Mouse (Mus musculus): ENCODE data around the gene Rap1b. TPM values are rescaled to one million over a fixed set of nuclear protein-coding genes. Genes with fewer than 3 reads are reported as not detected.

Gene Rap1b
- polyA plus RNA-seq, 1 experiment from 2014 or later, result 135 TPM

GRCm38 (mm10) chr10:117779581-117780305, 66.1 kb downstream of the Rap1b start:
- ATAC-seq (replicated peaks; ENCODE audit: extremely low read depth, insufficient read depth, low FRiP score), result no peak
- no peak overlapping the region for H3K27ac ChIP-seq (ENCODE audit: low read length)
- H3K4me1 ChIP-seq (ENCODE audit: control insufficient read depth, insufficient read depth, low read length), result no peaks in the 10 kb centered on the region
- H3K9me3 ChIP-seq (replicated peaks; ENCODE audit: control insufficient read depth, low read length), result no peaks in the 10 kb centered on the region
- WGBS, result 90% methylated on average over 8 of the region's 8 CpGs
- H3K9ac ChIP-seq (ENCODE audit: low read length), result no peak overlapping the region
- H3K4me3 ChIP-seq (ENCODE audit: low read length), result no peak overlapping the region
- no peak overlapping the region for H3K4me2 ChIP-seq (ENCODE audit: low read depth, low read length)
- H3K27me3 ChIP-seq (ENCODE audit: control insufficient read depth, insufficient read depth, low read length), result no peaks in the 10 kb centered on the region
- peaks cover 48% of the 10 kb centered on the region for H3K36me3 ChIP-seq (ENCODE audit: control insufficient read depth, insufficient read depth)

GRCm38 (mm10) chr10:117778951-117779350, 66.9 kb downstream of the Rap1b start:
- Histone ChIP-seq H3K9me3 (replicated peaks; ENCODE audit: control insufficient read depth, low read length) (no peaks in the 10 kb centered on the region), H3K9ac (ENCODE audit: low read length) (no peak overlapping the region), H3K27ac (ENCODE audit: low read length) (no peak overlapping the region), H3K4me1 (ENCODE audit: control insufficient read depth, insufficient read depth, low read length) (no peaks in the 10 kb centered on the region), H3K27me3 (ENCODE audit: control insufficient read depth, insufficient read depth, low read length) (no peaks in the 10 kb centered on the region), H3K36me3 (ENCODE audit: control insufficient read depth, insufficient read depth) (peaks cover 51% of the 10 kb centered on the region), H3K4me2 (ENCODE audit: low read depth, low read length) (no peak overlapping the region), H3K4me3 (ENCODE audit: low read length) (no peak overlapping the region)
- 76% methylated on average over 4 of the region's 4 CpGs for WGBS
- no peak for ATAC-seq (replicated peaks; ENCODE audit: extremely low read depth, insufficient read depth, low FRiP score)

- ATAC-seq (replicated peaks; ENCODE audit: extremely low read depth, insufficient read depth, low FRiP score), result no peak
- Histone ChIP-seq H3K36me3 (ENCODE audit: control insufficient read depth, insufficient read depth) (peaks cover 50% of the 10 kb centered on the region), H3K9me3 (replicated peaks; ENCODE audit: control insufficient read depth, low read length) (no peaks in the 10 kb centered on the region), H3K4me2 (ENCODE audit: low read depth, low read length) (no peak overlapping the region), H3K4me3 (ENCODE audit: low read length) (no peak overlapping the region), H3K27me3 (ENCODE audit: control insufficient read depth, insufficient read depth, low read length) (no peaks in the 10 kb centered on the region), H3K9ac (ENCODE audit: low read length) (no peak overlapping the region), H3K27ac (ENCODE audit: low read length) (no peak overlapping the region), H3K4me1 (ENCODE audit: control insufficient read depth, insufficient read depth, low read length) (no peaks in the 10 kb centered on the region)
- 91% methylated on average over 12 of the region's 12 CpGs for WGBS
These were observed 67.4 kb downstream of the Rap1b start for GRCm38 (mm10) chr10:117778328-117778910.

DNA sequence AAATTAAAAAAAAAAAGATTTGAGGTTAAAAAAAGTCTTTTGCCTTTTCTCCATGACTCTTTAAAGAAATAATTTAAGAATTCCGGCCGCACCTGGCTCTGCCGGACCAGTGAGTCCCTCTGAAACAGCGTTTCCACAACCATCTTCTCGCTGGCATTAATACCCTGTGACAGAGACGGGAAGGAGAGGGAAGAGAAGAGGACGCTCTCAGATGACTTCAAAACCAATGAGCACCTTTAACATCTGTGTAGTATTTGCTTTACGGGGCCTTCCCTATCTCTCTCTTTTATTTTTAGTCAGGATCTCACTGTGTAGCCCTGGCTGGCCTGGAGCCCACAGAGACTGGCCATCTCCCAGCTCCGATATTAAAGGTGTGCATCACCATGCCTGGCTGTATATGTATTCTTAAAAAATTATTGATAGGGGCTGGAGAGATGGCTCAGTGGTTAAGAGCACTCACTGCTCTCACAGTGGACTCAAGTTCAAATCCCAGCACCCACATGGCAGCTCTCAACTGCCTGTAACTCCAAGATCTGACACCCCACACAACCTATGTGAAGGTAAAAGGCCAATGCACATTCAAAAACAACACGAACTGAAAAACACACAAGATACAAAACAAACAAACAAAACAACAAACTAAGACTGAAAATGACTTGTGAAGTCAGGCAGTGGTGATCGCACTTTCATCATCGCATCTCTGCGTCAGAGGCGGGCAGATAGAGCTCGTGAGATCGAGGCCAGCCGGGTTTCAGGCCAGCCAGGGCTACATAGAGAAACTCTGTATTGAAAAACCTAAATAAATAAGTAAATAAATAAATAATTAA, 68.1 kb downstream of the Rap1b start:
- H3K27ac ChIP-seq (ENCODE audit: low read length), result no peak overlapping the region
- no peaks in the 10 kb centered on the region for H3K4me1 ChIP-seq (ENCODE audit: control insufficient read depth, insufficient read depth, low read length)
- H3K4me2 ChIP-seq (ENCODE audit: low read depth, low read length), result no peak overlapping the region
- no peaks in the 10 kb centered on the region for H3K9me3 ChIP-seq (replicated peaks; ENCODE audit: control insufficient read depth, low read length)
- no peak overlapping the region for H3K4me3 ChIP-seq (ENCODE audit: low read length)
- no peak for ATAC-seq (replicated peaks; ENCODE audit: extremely low read depth, insufficient read depth, low FRiP score)
- WGBS, result 91% methylated on average over 17 of the region's 17 CpGs
- no peaks in the 10 kb centered on the region for H3K27me3 ChIP-seq (ENCODE audit: control insufficient read depth, insufficient read depth, low read length)
- no peak overlapping the region for H3K9ac ChIP-seq (ENCODE audit: low read length)
- H3K36me3 ChIP-seq (ENCODE audit: control insufficient read depth, insufficient read depth), result peaks cover 56% of the 10 kb centered on the region

DNA sequence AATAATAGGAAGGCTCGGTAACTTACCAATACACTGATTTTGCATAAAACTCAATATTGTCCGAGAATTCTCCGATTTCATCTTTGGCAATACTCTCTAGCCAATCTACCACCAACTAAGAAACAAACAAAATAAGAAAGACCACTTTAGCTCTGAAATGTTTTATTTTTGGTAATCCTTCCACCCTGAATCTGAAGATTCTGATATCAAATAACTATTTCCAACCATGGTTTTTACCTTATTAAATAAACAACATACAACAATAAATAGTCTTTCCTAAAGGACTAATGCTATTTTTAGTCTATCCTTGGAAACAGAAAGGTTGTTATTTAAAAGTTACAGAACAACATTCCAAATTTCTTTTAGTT, 68.7 kb downstream of the Rap1b start:
- no peak overlapping the region for H3K4me2 ChIP-seq (ENCODE audit: low read depth, low read length)
- no peak for ATAC-seq (replicated peaks; ENCODE audit: extremely low read depth, insufficient read depth, low FRiP score)
- H3K27ac ChIP-seq (ENCODE audit: low read length), result no peak overlapping the region
- H3K36me3 ChIP-seq (ENCODE audit: control insufficient read depth, insufficient read depth), result peaks cover 59% of the 10 kb centered on the region
- no peaks in the 10 kb centered on the region for H3K4me1 ChIP-seq (ENCODE audit: control insufficient read depth, insufficient read depth, low read length)
- no peaks in the 10 kb centered on the region for H3K9me3 ChIP-seq (replicated peaks; ENCODE audit: control insufficient read depth, low read length)
- H3K9ac ChIP-seq (ENCODE audit: low read length), result no peak overlapping the region
- WGBS, result 96% methylated on average over 3 of the region's 3 CpGs
- no peak overlapping the region for H3K4me3 ChIP-seq (ENCODE audit: low read length)
- no peaks in the 10 kb centered on the region for H3K27me3 ChIP-seq (ENCODE audit: control insufficient read depth, insufficient read depth, low read length)

GRCm38 (mm10) chr10:117776281-117777102, 69.3 kb downstream of the Rap1b start:
- no peak overlapping the region for H3K4me3 ChIP-seq (ENCODE audit: low read length)
- H3K27me3 ChIP-seq (ENCODE audit: control insufficient read depth, insufficient read depth, low read length), result no peaks in the 10 kb centered on the region
- H3K36me3 ChIP-seq (ENCODE audit: control insufficient read depth, insufficient read depth), result peaks cover 57% of the 10 kb centered on the region
- no peak overlapping the region for H3K9ac ChIP-seq (ENCODE audit: low read length)
- no peak overlapping the region for H3K4me2 ChIP-seq (ENCODE audit: low read depth, low read length)
- H3K27ac ChIP-seq (ENCODE audit: low read length), result no peak overlapping the region
- 68% methylated on average over 12 of the region's 12 CpGs for WGBS
- no peaks in the 10 kb centered on the region for H3K4me1 ChIP-seq (ENCODE audit: control insufficient read depth, insufficient read depth, low read length)
- no peak for ATAC-seq (replicated peaks; ENCODE audit: extremely low read depth, insufficient read depth, low FRiP score)
- no peaks in the 10 kb centered on the region for H3K9me3 ChIP-seq (replicated peaks; ENCODE audit: control insufficient read depth, low read length)

DNA sequence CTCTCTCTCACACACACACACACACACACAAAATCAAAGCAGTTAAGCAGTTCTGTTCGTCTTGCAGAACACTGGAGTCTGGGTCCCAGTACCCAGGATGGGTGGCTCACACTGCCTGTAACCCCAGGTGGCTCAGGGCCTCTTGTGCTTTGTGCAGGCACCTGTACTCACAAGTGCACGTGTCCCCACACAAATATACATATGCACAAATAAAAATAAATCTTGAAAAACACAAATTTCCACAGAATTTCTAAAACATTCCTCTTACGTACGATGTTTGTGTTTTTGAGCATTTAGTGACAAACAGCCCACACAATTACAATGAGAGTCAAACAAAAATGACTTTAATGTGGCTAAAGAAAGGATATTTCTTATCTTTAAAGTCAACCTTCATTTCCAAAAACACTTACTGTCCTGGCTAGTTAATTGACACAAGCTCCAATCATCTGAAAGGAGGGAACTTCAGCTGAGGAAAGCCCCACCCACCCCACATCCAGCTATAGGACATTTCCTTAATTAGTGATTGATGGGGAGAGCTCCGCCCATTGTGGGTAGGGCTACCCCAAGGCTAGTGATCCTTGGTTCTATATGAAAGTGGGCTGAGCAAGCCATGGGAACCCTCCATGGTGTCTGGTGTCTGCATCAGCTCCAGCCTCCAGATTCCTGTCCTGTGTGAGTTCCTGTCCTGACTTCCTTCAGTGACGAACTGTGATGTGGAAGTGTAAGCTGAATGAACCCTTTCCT, 70.3 kb downstream of the Rap1b start:
- H3K4me3 ChIP-seq (ENCODE audit: low read length), result no peak overlapping the region
- no peaks in the 10 kb centered on the region for H3K4me1 ChIP-seq (ENCODE audit: control insufficient read depth, insufficient read depth, low read length)
- no peaks in the 10 kb centered on the region for H3K27me3 ChIP-seq (ENCODE audit: control insufficient read depth, insufficient read depth, low read length)
- H3K9me3 ChIP-seq (replicated peaks; ENCODE audit: control insufficient read depth, low read length), result no peaks in the 10 kb centered on the region
- 83% methylated on average over 6 of the region's 6 CpGs for WGBS
- H3K27ac ChIP-seq (ENCODE audit: low read length), result no peak overlapping the region
- H3K36me3 ChIP-seq (ENCODE audit: control insufficient read depth, insufficient read depth), result peaks cover 54% of the 10 kb centered on the region
- no peak for ATAC-seq (replicated peaks; ENCODE audit: extremely low read depth, insufficient read depth, low FRiP score)
- H3K9ac ChIP-seq (ENCODE audit: low read length), result no peak overlapping the region
- no peak overlapping the region for H3K4me2 ChIP-seq (ENCODE audit: low read depth, low read length)

- H3K9ac ChIP-seq (ENCODE audit: low read length), result no peak overlapping the region
- H3K4me1 ChIP-seq (ENCODE audit: control insufficient read depth, insufficient read depth, low read length), result no peaks in the 10 kb centered on the region
- H3K4me3 ChIP-seq (ENCODE audit: low read length), result no peak overlapping the region
- WGBS, result 87% methylated on average over 1 of the region's 1 CpGs
- no peak for ATAC-seq (replicated peaks; ENCODE audit: extremely low read depth, insufficient read depth, low FRiP score)
- no peak overlapping the region for H3K27ac ChIP-seq (ENCODE audit: low read length)
- H3K9me3 ChIP-seq (replicated peaks; ENCODE audit: control insufficient read depth, low read length), result no peaks in the 10 kb centered on the region
- H3K27me3 ChIP-seq (ENCODE audit: control insufficient read depth, insufficient read depth, low read length), result no peaks in the 10 kb centered on the region
- H3K36me3 ChIP-seq (ENCODE audit: control insufficient read depth, insufficient read depth), result peaks cover 56% of the 10 kb centered on the region
- no peak overlapping the region for H3K4me2 ChIP-seq (ENCODE audit: low read depth, low read length)
These were observed 71.1 kb downstream of the Rap1b start for GRCm38 (mm10) chr10:117774817-117775120.
